23 mouse cellular contexts compared by ENCODE assay signal in the genomic region with DNA sequence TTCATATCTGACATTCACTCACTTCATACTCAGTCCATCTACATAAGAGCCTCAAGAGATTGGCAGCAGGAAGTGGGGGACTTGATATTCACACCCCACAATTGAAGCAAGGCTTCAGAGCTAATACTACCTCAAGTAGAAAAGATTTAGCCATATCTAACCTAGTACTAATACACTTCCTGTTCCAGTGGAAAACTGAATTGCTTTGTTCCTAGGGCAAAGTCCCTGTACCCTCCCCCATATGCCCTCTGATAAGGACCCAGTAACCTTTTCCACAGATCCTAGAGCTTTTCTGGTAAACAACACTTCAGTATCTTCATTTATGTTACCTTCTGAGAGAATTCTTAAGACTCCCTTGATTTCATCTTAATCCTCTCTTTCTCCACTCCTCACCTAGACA.
"Had no signal": no experiment of that assay in that cellular context is flagged by ENCODE, and none has a peak within 500 bp of the region (broad histone marks: within the 10 kb centered on the region; RNA-seq: fewer than 3 reads in every experiment).

No protein-coding gene starts in this region.

- H3K4me3 ChIP-seq: heart, adult 2 months; heart, embryonic 13.5 days; heart, embryonic 15.5 days; hindbrain, embryonic 13.5 days; hindbrain, embryonic 15.5 days; layer of hippocampus, adult 2 months; left cerebral cortex, adult 2 months; limb, embryonic 10.5 days; limb, embryonic 12.5 days; liver, embryonic 12.5 days had no signal

- H3K27ac ChIP-seq: heart, adult 2 months; heart, embryonic 13.5 days; heart, embryonic 15.5 days; hindbrain, embryonic 13.5 days; hindbrain, embryonic 15.5 days; hindbrain, postnatal 0 days; layer of hippocampus, adult 2 months; left cerebral cortex, adult 2 months; limb, embryonic 10.5 days; limb, embryonic 12.5 days; liver, embryonic 12.5 days; liver, embryonic 14.5 days had no signal

- H3K27me3 ChIP-seq: heart, embryonic 13.5 days; heart, embryonic 15.5 days; hindbrain, embryonic 13.5 days; hindbrain, embryonic 15.5 days; limb, embryonic 12.5 days; liver, embryonic 12.5 days had no signal

- H3K4me1 ChIP-seq: heart, embryonic 13.5 days; heart, embryonic 15.5 days; hindbrain, embryonic 13.5 days; hindbrain, embryonic 15.5 days; limb, embryonic 10.5 days; limb, embryonic 12.5 days; liver, embryonic 12.5 days had no signal

- H3K4me2 ChIP-seq: heart, embryonic 11.5 days; heart, embryonic 13.5 days; heart, embryonic 15.5 days; hindbrain, embryonic 13.5 days; hindbrain, embryonic 15.5 days; limb, embryonic 12.5 days; liver, embryonic 12.5 days had no signal

- H3K9me3 ChIP-seq: heart, embryonic 13.5 days; heart, embryonic 15.5 days; hindbrain, embryonic 13.5 days; hindbrain, embryonic 15.5 days; limb, embryonic 10.5 days; limb, embryonic 12.5 days; liver, embryonic 12.5 days had no signal

- DNase-seq: gastrocnemius, postnatal 14 days; gastrocnemius, postnatal 36 days; heart, adult 11 months; heart, adult 2 months; heart, postnatal 14 days; heart, postnatal 36 days; kidney, adult 18-20 months; kidney, adult 8-10 months; kidney, postnatal 10 days; kidney, postnatal 25 days; kidney, postnatal 4 days had no signal

- H3K9ac ChIP-seq: heart, embryonic 13.5 days; heart, embryonic 15.5 days; hindbrain, embryonic 13.5 days; hindbrain, embryonic 15.5 days; limb, embryonic 12.5 days; liver, embryonic 12.5 days; liver, embryonic 14.5 days had no signal

- H3K36me3 ChIP-seq: heart, embryonic 13.5 days; heart, embryonic 15.5 days; hindbrain, embryonic 13.5 days; hindbrain, embryonic 15.5 days; limb, embryonic 10.5 days; limb, embryonic 12.5 days; liver, embryonic 12.5 days had no signal

- ATAC-seq: hindbrain, postnatal 0 days; liver, embryonic 12.5 days had no signal
